Mouse (Mus musculus) forebrain, embryonic 14.5 days (tissue): ENCODE results near the gene Hand1. TPM values are rescaled to one million over a fixed set of nuclear protein-coding genes. Genes with fewer than 3 reads are reported as not detected.

Experiments
- ATAC-seq: fragments of 200-750 bp; cut with Nextera tagmentation; 2 replicates; pipeline ENCODE4 v1.8.0; 2017; ENCODE audit warnings: mild to moderate bottlenecking, moderate library complexity
- DNase-seq: peaks from one replicate; pipeline ENCODE4 v3.0.0-alpha.2; 2015; ENCODE audit warnings: low spot score
- H3K27ac ChIP-seq: fragments of 300-500 bp; sonication (generic); 2 replicates; pipeline ENCODE4 v1.5.1; 2014; ENCODE audit warnings: low read depth, mild to moderate bottlenecking, control low read depth, low read length, moderate library complexity
- H3K27me3 ChIP-seq: fragments of 300-500 bp; sonication (generic); replicated peaks from 2 replicates; pipeline ENCODE4 v1.6.1; 2014; ENCODE audit warnings: low read length, control low read depth, mixed read lengths; ENCODE audit not compliant: control insufficient read depth, insufficient read depth
- H3K36me3 ChIP-seq: fragments of 300-500 bp; sonication (generic); 2 replicates; pipeline ENCODE4 v1.6.1; 2014; ENCODE audit warnings: low read length, control low read depth; ENCODE audit not compliant: control insufficient read depth, insufficient read depth
- H3K4me1 ChIP-seq: fragments of 300-500 bp; sonication (generic); 2 replicates; pipeline ENCODE4 v1.6.1; 2014; ENCODE audit warnings: antibody characterized with exemption, low read length, control low read depth; ENCODE audit not compliant: control insufficient read depth, insufficient read depth
- H3K4me2 ChIP-seq: fragments of 300-500 bp; sonication (generic); 2 replicates; pipeline ENCODE4 v1.6.1; 2014; ENCODE audit warnings: mild to moderate bottlenecking, control low read depth, low read length
- H3K4me3 ChIP-seq: fragments of 300-500 bp; sonication (generic); 2 replicates; pipeline ENCODE4 v1.5.1; 2014; ENCODE audit warnings: low read depth, low read length, control low read depth
- H3K9ac ChIP-seq: fragments of 300-500 bp; sonication (generic); 2 replicates; pipeline ENCODE4 v1.6.1; 2014; ENCODE audit warnings: mild to moderate bottlenecking, low read length, control low read depth, moderate library complexity
- H3K9me3 ChIP-seq: fragments of 300-500 bp; sonication (generic); replicated peaks from 2 replicates; pipeline ENCODE4 v1.6.1; 2016; ENCODE audit warnings: low read length, control low read depth, mixed read lengths; ENCODE audit not compliant: control insufficient read depth
- WGBS: fragments of 180-500 bp; shearing (Covaris S2); extraction: QIAGEN DNeasy Blood & Tissue Kit; methylation state at CpG from one replicate; pipeline ENCODE4 v1.1.7; 2014; 5-methylcytosine and 5-hydroxymethylcytosine counted together
- polyA plus RNA-seq: library from polyadenylated mRNA; unstranded; fragments of >200 nt; fragmentation: Nextera tagmentation; extraction: Ambion mirVana; gene quantifications from 2 replicates; pipeline ENCODE4 v1.2.1, GENCODE M21; 2014

Hand1 gene
- polyA plus RNA-seq, 1 experiment from 2014 or later = not detected

- Histone ChIP-seq H3K4me3 (no peak overlapping the region), H3K9me3 (no peaks in the 10 kb centered on the region), H3K4me1 (no peaks in the 10 kb centered on the region), H3K9ac (no peak overlapping the region), H3K27ac (no peak overlapping the region), H3K36me3 (0 out of 2 replicates have a peak, but pooled peaks cover 4% of the 10 kb centered on the region), H3K27me3 (peaks cover 23% of the 10 kb centered on the region; the same call in 1 of the 2 replicates), H3K4me2 (no peak overlapping the region)
- 87% methylated on average over 14 of the region's 14 CpGs for WGBS
- ATAC-seq (no peak), DNase-seq (no peak)
Measured at GRCm38 (mm10) chr11:57779824-57780223, 52.8 kb downstream of the Hand1 start.

Other genes starting within 250 kb of the Hand1 start
- gene Galnt10, start 187.4 kb downstream of the Hand1 start, polyA plus RNA-seq = 6.1 and 7.1 TPM in 2 replicates
- gene Sap30l, start 31.2 kb downstream of the Hand1 start, polyA plus RNA-seq = 7.8 and 8.5 TPM in 2 replicates
- 11.8 and 14.7 TPM in 2 replicates for gene Larp1, start 176.2 kb upstream of the Hand1 start, polyA plus RNA-seq